Mouse (Mus musculus): ENCODE data around the gene Tent5c. TPM values are rescaled to one million over a fixed set of nuclear protein-coding genes. Genes with fewer than 3 reads are reported as not detected.

Tent5c gene
- polyA plus RNA-seq, 1 experiment from 2014 or later, result 3.8 TPM

GRCm38 (mm10) chr3:100438461-100439002, 50.6 kb downstream of the Tent5c start:
- Histone ChIP-seq H3K4me3 (ENCODE audit: low read depth, low read length) (no peak overlapping the region), H3K9ac (ENCODE audit: low read length) (no peak overlapping the region), H3K4me2 (ENCODE audit: low read depth, low read length, severe bottlenecking) (no peak overlapping the region), H3K9me3 (ENCODE audit: control insufficient read depth, low read length) (no peaks in the 10 kb centered on the region), H3K27ac (ENCODE audit: low read depth, low read length) (no peak overlapping the region), H3K4me1 (replicated peaks; ENCODE audit: control insufficient read depth, insufficient read depth, low read length) (no peaks in the 10 kb centered on the region), H3K27me3 (ENCODE audit: control insufficient read depth, insufficient read depth, low read length) (no peaks in the 10 kb centered on the region), H3K36me3 (ENCODE audit: control insufficient read depth, insufficient read depth, low read length) (no peaks in the 10 kb centered on the region)
- 83% methylated on average over 4 of the region's 4 CpGs for WGBS
- DNase-seq (ENCODE audit: low spot score), result no peak
- no peak; the same call in 1 of the 2 replicates for ATAC-seq (replicated peaks; ENCODE audit: low FRiP score)

DNA sequence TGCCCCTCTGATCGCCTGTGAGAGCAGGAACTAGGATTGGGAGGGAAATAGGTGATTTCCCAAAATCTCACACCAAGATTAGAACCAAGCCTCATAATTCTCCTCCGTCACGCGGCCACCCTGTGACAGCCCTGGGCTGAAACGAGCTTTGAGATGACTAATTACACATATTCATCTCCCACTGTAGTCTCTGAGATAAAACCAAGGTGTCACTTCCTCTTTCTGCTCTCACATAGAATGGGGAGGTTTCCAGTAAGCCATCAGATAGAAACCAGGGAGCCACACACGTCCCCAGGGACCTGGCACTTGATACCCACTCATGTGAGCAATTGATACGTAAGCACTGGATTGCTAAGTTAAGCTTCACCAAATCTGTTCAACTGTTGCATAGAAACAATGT, 52.4 kb downstream of the Tent5c start:
- H3K4me3 ChIP-seq (ENCODE audit: low read depth, low read length), result no peak overlapping the region
- no peak for ATAC-seq (replicated peaks; ENCODE audit: low FRiP score)
- H3K9me3 ChIP-seq (ENCODE audit: control insufficient read depth, low read length), result no peaks in the 10 kb centered on the region
- no peaks in the 10 kb centered on the region for H3K27me3 ChIP-seq (ENCODE audit: control insufficient read depth, insufficient read depth, low read length)
- no peak overlapping the region for H3K9ac ChIP-seq (ENCODE audit: low read length)
- H3K4me1 ChIP-seq (replicated peaks; ENCODE audit: control insufficient read depth, insufficient read depth, low read length), result no peaks in the 10 kb centered on the region
- no peak overlapping the region for H3K4me2 ChIP-seq (ENCODE audit: low read depth, low read length, severe bottlenecking)
- H3K27ac ChIP-seq (ENCODE audit: low read depth, low read length), result no peak overlapping the region
- 88% methylated on average over 7 of the region's 7 CpGs for WGBS
- no peaks in the 10 kb centered on the region for H3K36me3 ChIP-seq (ENCODE audit: control insufficient read depth, insufficient read depth, low read length)
- DNase-seq (ENCODE audit: low spot score), result no peak

DNA sequence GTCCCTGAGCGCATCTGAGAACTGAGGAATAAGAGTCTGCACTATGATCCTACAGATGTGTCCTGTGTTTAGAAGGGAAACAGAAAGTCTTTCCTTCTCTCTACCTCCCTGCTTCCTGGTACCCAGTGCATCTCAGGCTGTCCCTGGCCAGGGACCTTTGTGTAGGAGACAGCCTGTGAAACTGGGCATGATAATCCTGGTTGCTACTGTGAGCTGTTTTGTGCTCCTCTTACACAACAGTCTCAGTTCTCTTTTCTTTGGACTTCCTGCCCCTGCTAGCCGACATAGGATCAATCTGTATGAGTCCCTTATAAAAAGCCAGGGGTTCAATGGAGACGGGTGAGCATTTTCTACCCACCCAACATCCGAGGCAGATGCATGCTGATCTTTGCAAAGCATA, 57.4 kb downstream of the Tent5c start:
- Histone ChIP-seq H3K4me3 (ENCODE audit: low read depth, low read length) (no peak overlapping the region), H3K4me2 (ENCODE audit: low read depth, low read length, severe bottlenecking) (no peak overlapping the region), H3K4me1 (replicated peaks; ENCODE audit: control insufficient read depth, insufficient read depth, low read length) (no peaks in the 10 kb centered on the region), H3K27ac (ENCODE audit: low read depth, low read length) (no peak overlapping the region), H3K9ac (ENCODE audit: low read length) (no peak overlapping the region), H3K36me3 (ENCODE audit: control insufficient read depth, insufficient read depth, low read length) (no peaks in the 10 kb centered on the region), H3K27me3 (ENCODE audit: control insufficient read depth, insufficient read depth, low read length) (no peaks in the 10 kb centered on the region), H3K9me3 (ENCODE audit: control insufficient read depth, low read length) (no peaks in the 10 kb centered on the region)
- no peak for DNase-seq (ENCODE audit: low spot score)
- no peak for ATAC-seq (replicated peaks; ENCODE audit: low FRiP score)
- 92% methylated on average over 4 of the region's 4 CpGs for WGBS

GRCm38 (mm10) chr3:100430731-100431130, 58.4 kb downstream of the Tent5c start:
- Histone ChIP-seq H3K36me3 (ENCODE audit: control insufficient read depth, insufficient read depth, low read length) (no peaks in the 10 kb centered on the region), H3K27me3 (ENCODE audit: control insufficient read depth, insufficient read depth, low read length) (no peaks in the 10 kb centered on the region), H3K4me2 (ENCODE audit: low read depth, low read length, severe bottlenecking) (no peak overlapping the region), H3K27ac (ENCODE audit: low read depth, low read length) (no peak overlapping the region), H3K4me3 (ENCODE audit: low read depth, low read length) (no peak overlapping the region), H3K9ac (ENCODE audit: low read length) (no peak overlapping the region), H3K4me1 (replicated peaks; ENCODE audit: control insufficient read depth, insufficient read depth, low read length) (no peaks in the 10 kb centered on the region), H3K9me3 (ENCODE audit: control insufficient read depth, low read length) (no peaks in the 10 kb centered on the region)
- ATAC-seq (replicated peaks; ENCODE audit: low FRiP score) (no peak), DNase-seq (ENCODE audit: low spot score) (no peak)
- WGBS, result 85% methylated on average over 1 of the region's 1 CpGs

DNA sequence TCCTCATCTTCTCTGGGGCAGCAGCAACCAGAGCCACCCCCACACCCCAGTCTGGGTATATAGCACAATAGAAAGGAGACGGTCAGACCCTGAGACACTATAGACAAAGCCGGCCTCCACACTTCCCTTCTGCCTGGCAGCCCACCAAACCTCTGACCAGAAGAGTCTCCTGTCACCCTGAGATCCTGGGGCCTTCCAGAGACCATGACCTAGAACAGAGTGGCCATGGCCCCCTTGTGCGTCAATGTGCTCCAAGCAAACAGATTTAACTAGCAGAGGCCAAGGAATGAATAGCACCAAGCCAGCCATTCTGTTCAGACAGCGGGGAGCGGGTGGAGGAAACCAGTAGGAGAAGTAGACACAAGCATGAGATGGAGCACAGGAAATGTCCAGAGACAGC, 59.0 kb downstream of the Tent5c start:
- Histone ChIP-seq H3K4me2 (ENCODE audit: low read depth, low read length, severe bottlenecking) (no peak overlapping the region), H3K9ac (ENCODE audit: low read length) (no peak overlapping the region), H3K36me3 (ENCODE audit: control insufficient read depth, insufficient read depth, low read length) (no peaks in the 10 kb centered on the region), H3K4me3 (ENCODE audit: low read depth, low read length) (no peak overlapping the region), H3K27me3 (ENCODE audit: control insufficient read depth, insufficient read depth, low read length) (no peaks in the 10 kb centered on the region), H3K4me1 (replicated peaks; ENCODE audit: control insufficient read depth, insufficient read depth, low read length) (no peaks in the 10 kb centered on the region), H3K9me3 (ENCODE audit: control insufficient read depth, low read length) (no peaks in the 10 kb centered on the region), H3K27ac (ENCODE audit: low read depth, low read length) (no peak overlapping the region)
- no peak for ATAC-seq (replicated peaks; ENCODE audit: low FRiP score)
- 89% methylated on average over 5 of the region's 5 CpGs for WGBS
- no peak for DNase-seq (ENCODE audit: low spot score)

DNA sequence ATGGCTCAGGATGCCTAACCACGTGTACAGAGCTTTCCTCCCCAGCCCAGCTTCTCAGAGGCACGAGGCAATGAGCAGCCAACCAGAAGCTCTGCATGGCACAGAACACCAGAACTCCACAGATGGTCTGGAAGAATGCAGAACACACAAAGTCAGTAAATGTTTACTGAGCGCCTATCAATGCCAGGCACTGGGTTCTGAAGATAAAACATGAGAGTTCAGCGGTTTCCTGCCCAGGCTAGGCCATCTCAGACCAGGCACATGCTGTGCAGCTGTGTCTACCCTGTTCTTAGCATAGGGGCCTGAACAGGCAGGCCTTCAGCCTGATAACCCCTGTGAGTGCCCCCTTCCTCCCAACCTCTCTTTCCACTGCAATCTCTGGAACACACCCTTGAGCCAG, 59.5 kb downstream of the Tent5c start:
- H3K4me2 ChIP-seq (ENCODE audit: low read depth, low read length, severe bottlenecking), result no peak overlapping the region
- H3K4me1 ChIP-seq (replicated peaks; ENCODE audit: control insufficient read depth, insufficient read depth, low read length), result no peaks in the 10 kb centered on the region
- no peak overlapping the region for H3K9ac ChIP-seq (ENCODE audit: low read length)
- ATAC-seq (replicated peaks; ENCODE audit: low FRiP score) (no peak), DNase-seq (ENCODE audit: low spot score) (no peak)
- H3K4me3 ChIP-seq (ENCODE audit: low read depth, low read length), result no peak overlapping the region
- H3K27me3 ChIP-seq (ENCODE audit: control insufficient read depth, insufficient read depth, low read length), result no peaks in the 10 kb centered on the region
- WGBS, result 81% methylated on average over 4 of the region's 4 CpGs
- H3K27ac ChIP-seq (ENCODE audit: low read depth, low read length), result no peak overlapping the region
- H3K36me3 ChIP-seq (ENCODE audit: control insufficient read depth, insufficient read depth, low read length), result no peaks in the 10 kb centered on the region
- no peaks in the 10 kb centered on the region for H3K9me3 ChIP-seq (ENCODE audit: control insufficient read depth, low read length)

- WGBS, result 72% methylated on average over 6 of the region's 6 CpGs
- Histone ChIP-seq H3K4me2 (ENCODE audit: low read depth, low read length, severe bottlenecking) (no peak overlapping the region), H3K9me3 (ENCODE audit: control insufficient read depth, low read length) (no peaks in the 10 kb centered on the region), H3K27ac (ENCODE audit: low read depth, low read length) (no peak overlapping the region), H3K27me3 (ENCODE audit: control insufficient read depth, insufficient read depth, low read length) (no peaks in the 10 kb centered on the region), H3K36me3 (ENCODE audit: control insufficient read depth, insufficient read depth, low read length) (no peaks in the 10 kb centered on the region), H3K4me1 (replicated peaks; ENCODE audit: control insufficient read depth, insufficient read depth, low read length) (no peaks in the 10 kb centered on the region), H3K9ac (ENCODE audit: low read length) (no peak overlapping the region), H3K4me3 (ENCODE audit: low read depth, low read length) (no peak overlapping the region)
- ATAC-seq (replicated peaks; ENCODE audit: low FRiP score) (no peak), DNase-seq (ENCODE audit: low spot score) (no peak)
Measured at GRCm38 (mm10) chr3:100427548-100427947, 61.6 kb downstream of the Tent5c start.

DNA sequence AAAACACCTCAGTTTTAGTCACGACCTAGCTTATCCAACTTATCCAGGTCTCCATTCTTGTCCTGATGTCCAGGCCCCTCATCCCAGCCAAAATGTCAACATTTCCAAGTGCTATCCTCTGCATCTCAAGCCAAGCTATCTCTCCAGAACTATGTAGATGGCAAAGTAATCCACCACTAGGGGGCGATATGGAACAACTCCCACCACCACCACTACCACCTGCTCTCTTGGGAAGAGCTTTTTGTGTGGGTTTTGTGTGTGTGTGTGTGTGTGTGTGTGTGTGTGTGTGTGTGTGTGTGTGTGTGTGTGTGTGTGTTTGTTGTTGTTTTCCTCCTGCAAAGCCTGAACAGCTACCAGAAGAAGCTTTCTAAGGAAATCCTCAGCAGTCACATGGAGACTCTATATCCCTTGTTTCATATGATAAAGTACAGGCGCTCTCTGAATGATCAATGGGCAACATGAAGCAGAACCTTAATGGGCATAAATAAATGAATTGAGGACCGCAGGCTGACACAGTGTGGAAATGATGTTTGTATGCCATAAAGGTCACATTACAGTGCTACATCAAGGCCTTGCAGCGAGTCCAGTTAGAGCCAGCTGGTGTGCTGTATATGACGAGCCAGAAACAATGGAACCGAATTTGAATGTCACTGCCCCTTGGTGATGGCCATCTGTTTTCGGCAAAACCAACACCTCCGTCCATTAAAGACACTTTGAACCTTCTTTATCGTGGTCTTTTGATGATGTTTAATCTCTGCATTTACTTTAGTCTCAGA, 66.5 kb downstream of the Tent5c start:
- WGBS, result 77% methylated on average over 10 of the region's 10 CpGs
- Histone ChIP-seq H3K4me3 (ENCODE audit: low read depth, low read length) (no peak overlapping the region), H3K4me1 (replicated peaks; ENCODE audit: control insufficient read depth, insufficient read depth, low read length) (peaks cover 6% of the 10 kb centered on the region; the same call in 1 of the 2 replicates), H3K36me3 (ENCODE audit: control insufficient read depth, insufficient read depth, low read length) (no peaks in the 10 kb centered on the region), H3K9ac (ENCODE audit: low read length) (no peak overlapping the region), H3K27me3 (ENCODE audit: control insufficient read depth, insufficient read depth, low read length) (no peaks in the 10 kb centered on the region; the same call in 1 of the 2 replicates), H3K4me2 (ENCODE audit: low read depth, low read length, severe bottlenecking) (no peak overlapping the region), H3K27ac (ENCODE audit: low read depth, low read length) (no peak overlapping the region), H3K9me3 (ENCODE audit: control insufficient read depth, low read length) (no peaks in the 10 kb centered on the region)
- DNase-seq (ENCODE audit: low spot score) (peak; percentile 69), ATAC-seq (replicated peaks; ENCODE audit: low FRiP score) (0 out of 2 replicates have a peak, but pooled peaks have one; percentile 43)

DNA sequence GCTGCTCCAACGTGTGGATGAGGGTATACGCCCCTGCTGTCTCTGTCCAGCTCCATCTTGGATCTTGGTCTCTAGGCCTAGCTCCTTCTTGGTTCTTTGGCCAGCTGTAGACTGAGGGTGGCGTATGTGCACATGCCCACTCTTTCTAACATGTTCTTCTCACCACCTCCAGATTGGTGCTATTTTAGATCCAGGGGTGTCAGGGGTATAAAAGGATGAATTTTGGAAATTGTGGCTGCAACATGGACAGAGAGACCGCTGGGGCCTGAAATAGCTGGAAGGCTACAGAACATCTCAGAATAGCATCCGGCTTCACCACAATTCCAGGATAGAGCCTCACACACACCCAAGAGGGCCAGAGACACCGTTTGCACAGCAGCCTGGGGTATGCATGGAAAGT, 67.8 kb downstream of the Tent5c start:
- DNase-seq (ENCODE audit: low spot score) (no peak), ATAC-seq (replicated peaks; ENCODE audit: low FRiP score) (no peak)
- Histone ChIP-seq H3K9ac (ENCODE audit: low read length) (no peak overlapping the region), H3K27ac (ENCODE audit: low read depth, low read length) (no peak overlapping the region), H3K4me3 (ENCODE audit: low read depth, low read length) (no peak overlapping the region), H3K9me3 (ENCODE audit: control insufficient read depth, low read length) (no peaks in the 10 kb centered on the region), H3K36me3 (ENCODE audit: control insufficient read depth, insufficient read depth, low read length) (no peaks in the 10 kb centered on the region), H3K4me2 (ENCODE audit: low read depth, low read length, severe bottlenecking) (no peak overlapping the region), H3K4me1 (replicated peaks; ENCODE audit: control insufficient read depth, insufficient read depth, low read length) (peaks cover 10% of the 10 kb centered on the region; the same call in 1 of the 2 replicates), H3K27me3 (ENCODE audit: control insufficient read depth, insufficient read depth, low read length) (no peaks in the 10 kb centered on the region; the same call in 1 of the 2 replicates)
- WGBS, result 91% methylated on average over 6 of the region's 6 CpGs

Data from forebrain, embryonic 11.5 days (tissue).